Mouse (Mus musculus) hematopoietic stem cell, adult 5-6 weeks (primary cell): ENCODE results near the gene Sirt6. TPM values are rescaled to one million over a fixed set of nuclear protein-coding genes. Genes with fewer than 3 reads are reported as not detected.

ENCODE experiments used
- ATAC-seq, 2 experiments: fragments of 125-278 bp in 1 of 2; replicated peaks in 1 of 2; 2 replicates each; pipeline ENCODE4 v1.8.0; 2016 to 2017; ENCODE audit warnings: inconsistent platforms in 2 of 2, mild to moderate bottlenecking in 2 of 2, moderate number of reproducible peaks in 2 of 2, low read depth in 1 of 2, moderate TSS enrichment in 1 of 2; ENCODE audit not compliant: low FRiP score in 2 of 2, poor library complexity in 2 of 2, severe bottlenecking in 2 of 2, insufficient read depth in 1 of 2, low TSS enrichment in 1 of 2
- total RNA-seq: library from RNA; stranded (forward); fragments of 172-1452, 232-1000 nt; gene quantifications from 2 replicates; pipeline ENCODE4 v1.2.3, GENCODE M21; 2017

The Sirt6 gene
- total RNA-seq, 1 experiment from 2014 or later: 2.8 TPM

DNA sequence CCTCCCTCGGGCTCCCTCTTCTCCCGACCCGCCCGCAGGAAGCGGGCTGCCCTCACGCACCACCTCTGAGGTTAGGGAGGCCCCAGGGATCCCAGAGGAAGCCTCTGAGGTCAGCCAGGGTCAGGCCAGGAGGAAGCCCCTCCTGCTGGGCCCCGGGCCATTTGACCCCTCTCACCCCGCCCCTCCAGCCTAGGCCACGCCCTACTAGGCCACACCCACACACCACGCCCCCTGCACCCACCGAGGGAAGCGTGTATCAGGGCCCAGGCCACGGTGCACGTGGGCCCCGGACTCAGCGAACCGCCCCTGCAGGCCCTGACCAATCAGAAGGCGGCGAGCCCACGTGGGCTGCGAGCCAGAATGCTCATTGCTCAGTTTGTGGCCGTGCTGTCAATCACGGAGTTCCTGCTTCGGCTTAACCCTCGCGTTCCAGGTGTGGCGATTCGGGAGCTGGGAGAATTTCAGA, 26.8 kb downstream of the Sirt6 start, which contains the start of gene Tle6:
Tle6 (minus strand) TSS at position 336 of the 466 bp plus-strand sequence.
- ATAC-seq: peak; percentile 73 to 76

DNA sequence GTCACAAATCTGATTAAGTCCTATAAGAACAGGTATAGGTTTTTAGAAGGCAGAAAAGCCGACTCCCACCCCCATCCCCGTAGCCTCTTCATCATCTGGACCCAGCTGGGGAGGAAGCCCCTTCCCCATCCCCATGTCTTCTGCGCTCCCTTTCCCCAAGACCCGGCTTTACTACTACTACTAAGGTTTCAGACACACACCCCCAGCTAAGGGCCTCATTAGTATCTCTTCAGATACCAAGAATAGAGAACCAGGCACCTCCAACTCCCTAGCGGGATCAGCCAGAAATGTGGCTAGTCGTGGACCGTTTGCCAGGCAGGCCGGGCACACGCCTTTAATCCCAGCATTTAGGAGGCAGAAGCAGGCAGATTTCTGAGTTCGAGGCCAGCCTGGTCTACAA, 27.5 kb downstream of the Sirt6 start:
- no peak for ATAC-seq

DNA sequence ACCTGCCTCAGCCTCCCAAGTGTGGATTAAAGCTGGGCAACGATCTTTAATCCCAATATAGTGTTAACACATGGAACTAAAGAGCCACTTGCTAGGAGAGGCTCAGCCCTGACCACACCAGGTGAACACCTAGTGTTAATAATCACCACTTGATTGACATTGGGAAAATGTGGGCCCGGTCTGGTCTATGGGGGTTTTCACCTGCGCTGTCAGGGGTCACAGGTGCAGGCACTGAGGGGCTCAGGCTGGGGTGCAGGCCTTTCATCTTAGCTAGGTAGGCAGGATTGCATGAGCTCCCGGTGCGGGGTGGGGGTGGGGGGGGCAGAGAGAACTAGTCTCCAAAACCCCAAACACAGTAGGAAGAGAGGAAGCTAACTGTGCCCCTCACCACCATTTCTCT, 28.0 kb downstream of the Sirt6 start:
- ATAC-seq: no peak

DNA sequence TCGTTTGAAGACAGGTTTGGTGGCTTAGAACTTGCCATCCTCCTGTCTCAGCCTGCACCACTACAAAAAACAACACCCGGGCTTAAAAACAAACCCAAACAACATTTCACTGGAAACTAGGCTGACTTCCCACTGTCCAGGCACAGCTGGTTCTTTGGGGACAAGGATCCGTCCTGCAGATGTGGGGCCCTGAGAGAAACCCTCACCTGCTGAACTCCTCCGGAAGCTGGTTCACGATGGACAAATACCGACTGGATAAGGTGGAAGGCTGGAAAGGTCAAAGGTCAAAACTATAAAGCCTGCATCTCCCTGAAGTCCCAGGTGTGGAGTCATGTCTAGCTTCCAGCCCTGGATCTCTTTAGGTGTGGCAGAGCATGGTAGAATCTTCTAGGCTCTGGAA, 28.7 kb downstream of the Sirt6 start:
- ATAC-seq: no peak

DNA sequence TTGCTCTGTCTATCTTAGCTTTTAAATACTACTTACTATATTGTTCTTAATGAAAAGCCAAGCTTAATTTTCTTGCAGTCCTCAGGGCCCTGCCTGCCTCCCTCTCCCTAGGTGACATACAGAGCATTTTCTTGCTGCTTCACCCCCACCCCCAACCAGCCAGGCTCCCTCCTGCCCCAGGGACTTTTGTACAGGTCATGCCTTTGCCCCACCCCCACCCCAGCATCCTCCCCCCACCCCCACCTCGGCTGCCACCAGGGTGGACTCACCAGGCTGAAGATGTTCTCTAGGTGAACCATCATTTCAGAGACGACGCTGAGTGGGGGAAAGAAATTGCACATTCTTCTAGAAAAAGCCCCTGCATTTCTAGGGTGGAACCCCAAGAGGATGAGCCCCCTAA, 29.3 kb downstream of the Sirt6 start:
- ATAC-seq: no peak

DNA sequence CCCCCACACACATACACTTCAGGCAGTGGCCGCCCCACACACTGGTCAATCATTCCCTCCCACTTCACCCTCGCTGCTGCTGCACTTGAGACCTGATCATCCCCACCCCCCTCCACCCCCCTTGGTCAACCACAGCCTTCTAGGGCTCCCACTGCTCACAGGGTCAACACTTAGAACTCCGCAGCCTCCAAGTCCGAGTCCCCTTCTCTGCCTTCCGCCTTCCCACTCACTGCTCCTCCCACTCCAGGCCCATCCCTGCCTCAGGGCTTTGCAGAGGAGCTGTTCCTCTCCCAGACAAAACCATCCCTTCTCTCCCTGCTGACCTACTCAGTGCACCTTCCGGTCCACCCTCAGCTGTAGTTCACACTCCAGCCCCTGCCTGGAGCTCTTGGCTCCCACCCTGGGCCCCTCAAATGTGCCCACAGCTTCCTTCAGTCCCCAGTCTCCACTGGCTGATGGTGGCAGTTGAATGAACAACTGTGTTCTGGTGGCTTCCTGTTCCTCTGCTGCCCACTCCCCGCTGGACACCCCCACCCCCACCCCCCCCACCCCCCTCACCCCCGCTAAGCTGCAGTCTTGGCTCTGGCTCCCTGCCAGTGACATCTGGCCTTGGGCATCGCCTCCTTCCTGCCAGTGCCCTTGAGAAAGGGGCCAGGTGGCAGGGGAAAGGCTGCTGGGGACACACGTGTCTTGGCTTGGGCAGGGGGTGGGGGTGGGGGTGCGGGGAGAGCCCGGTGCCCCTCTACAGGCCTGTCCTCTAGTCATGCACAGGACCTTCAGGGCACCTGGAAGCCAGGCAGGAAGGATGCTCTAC, 30.3 kb downstream of the Sirt6 start:
- ATAC-seq: peak; percentile 47 to 58

DNA sequence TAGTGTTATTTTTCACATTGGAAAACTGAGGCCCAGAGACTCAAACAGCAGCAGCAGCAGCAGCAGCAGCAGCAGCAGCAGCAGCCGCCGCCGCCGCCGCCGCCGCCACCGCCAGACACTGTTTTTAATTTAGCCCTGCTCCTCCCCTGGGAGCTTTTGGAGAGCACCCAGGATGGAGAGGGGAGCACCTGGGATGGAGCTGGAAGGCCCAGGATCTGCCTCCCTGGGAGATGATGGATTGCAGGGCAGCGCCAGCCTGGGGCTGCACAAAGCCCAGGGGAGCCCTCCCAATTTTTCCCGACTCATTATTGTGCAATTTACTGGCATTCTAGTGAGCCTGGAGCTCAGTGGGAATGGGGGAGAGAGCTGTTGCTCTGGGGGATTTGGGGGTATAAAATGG, 31.0 kb downstream of the Sirt6 start:
- ATAC-seq: no peak

DNA sequence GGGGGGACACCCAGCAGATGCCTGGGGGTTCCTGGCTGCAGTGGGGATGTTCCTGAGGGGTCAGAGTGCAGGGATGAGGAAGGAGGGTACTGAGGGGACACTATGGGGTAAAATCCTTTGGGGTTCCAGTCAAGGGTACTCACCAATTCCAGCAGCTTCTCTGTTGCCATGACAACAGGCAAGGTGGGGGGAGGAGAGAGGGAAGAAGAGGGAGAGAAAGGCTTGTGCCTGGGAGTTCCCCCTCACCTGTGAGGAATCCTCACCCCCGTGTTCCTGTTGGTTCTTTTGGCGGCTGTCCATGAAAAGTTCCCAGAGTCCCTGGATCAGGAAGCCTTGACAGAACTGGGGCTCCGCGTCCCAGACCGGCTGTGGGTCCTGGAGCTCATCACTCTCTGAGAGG, 32.0 kb downstream of the Sirt6 start:
- no peak for ATAC-seq

DNA sequence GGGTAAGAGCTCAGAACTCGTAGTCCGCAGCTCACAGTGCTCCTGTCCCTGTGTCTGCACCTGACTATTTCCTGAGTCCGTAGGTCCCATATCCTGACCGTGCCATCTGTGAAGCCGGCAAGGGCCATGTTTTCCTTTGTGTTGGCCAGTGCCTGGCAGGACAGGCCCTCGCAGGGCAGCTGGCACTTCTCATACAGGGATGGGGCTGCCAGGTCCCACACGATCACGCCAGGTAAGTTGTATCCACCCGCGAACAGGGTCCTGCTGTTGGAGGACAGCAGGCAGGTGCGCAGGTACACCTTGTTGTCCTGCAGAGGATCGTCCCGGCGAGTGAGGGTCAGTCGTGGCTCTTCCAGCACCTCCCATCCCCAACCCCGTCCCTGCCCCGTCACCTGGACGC, 33.7 kb downstream of the Sirt6 start:
- no peak for ATAC-seq

DNA sequence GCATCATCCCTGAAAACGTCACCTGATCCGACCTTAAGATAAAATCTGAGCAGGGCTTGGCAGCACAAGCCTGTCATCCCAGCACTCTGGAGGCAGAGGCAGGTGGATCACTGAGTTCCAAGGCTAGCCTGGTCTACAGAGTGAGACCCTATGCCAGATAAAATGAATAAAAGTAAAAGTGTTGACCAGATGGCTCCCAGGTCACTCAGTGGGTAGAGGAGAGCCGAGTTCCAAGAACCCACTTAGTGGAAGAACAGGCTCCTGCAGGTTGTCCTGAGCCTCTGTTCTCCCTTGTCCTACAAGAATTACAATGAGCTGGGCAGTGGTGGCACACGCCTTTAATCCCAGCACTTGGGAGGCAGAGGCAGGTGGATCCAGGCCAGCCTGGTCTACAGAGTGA, 34.4 kb downstream of the Sirt6 start:
- ATAC-seq: no peak

DNA sequence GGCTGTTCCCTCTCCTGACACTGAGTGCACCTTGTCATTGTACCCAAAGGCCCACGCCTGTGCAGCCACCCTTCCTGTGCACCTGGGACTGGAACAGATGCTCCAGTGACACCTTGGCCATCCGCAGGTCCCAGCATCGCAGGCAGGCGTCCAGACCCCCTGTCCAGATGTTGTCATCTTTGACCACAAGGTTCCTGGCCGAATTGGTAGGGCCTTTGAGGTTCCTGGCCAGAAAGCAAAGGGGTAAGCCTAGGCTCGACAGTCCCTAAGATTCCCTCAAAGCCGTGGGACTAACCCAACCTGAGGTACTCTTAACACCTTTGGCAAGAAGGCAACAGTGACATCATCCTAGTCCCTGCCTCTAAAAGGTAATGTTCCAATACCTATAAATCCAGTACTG, 35.0 kb downstream of the Sirt6 start:
- ATAC-seq: no peak

DNA sequence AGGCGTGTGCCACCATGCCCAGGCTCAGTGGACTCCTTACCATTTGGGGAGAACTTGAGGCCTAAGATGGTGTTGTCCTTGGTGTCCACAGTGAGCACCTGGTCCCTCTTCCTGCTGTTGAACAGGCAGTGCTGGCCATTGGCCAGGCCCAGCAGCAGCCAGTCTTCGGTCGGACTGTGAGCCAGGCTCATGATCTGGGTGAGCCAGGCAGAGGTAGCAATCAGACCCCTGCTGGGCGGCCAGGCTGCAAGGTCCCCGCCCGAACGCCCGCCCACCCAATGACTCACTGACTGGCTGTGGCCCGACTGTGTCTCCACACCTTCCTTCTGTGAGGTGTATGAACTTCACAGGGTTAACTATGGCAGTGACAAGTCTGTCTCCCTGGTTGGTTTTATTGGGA, 35.8 kb downstream of the Sirt6 start:
- no peak for ATAC-seq

DNA sequence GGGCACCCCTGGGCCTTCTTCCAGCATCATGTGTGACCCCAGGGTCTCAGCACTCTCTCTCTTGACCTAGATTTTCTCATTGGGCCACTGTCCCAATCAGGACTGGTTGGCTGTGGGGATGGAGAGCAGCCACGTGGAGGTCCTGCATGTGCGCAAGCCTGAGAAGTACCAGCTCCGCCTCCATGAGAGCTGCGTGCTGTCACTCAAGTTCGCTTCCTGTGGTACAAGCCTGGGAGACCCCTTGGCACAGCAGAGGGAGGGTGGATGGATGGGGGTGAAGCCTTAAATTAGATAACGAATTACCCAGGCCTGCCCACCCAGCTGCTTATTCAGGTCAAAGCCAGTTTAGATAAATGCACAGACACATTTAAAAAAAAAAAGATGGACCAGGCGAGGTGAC, 38.9 kb downstream of the Sirt6 start:
- no peak for ATAC-seq

DNA sequence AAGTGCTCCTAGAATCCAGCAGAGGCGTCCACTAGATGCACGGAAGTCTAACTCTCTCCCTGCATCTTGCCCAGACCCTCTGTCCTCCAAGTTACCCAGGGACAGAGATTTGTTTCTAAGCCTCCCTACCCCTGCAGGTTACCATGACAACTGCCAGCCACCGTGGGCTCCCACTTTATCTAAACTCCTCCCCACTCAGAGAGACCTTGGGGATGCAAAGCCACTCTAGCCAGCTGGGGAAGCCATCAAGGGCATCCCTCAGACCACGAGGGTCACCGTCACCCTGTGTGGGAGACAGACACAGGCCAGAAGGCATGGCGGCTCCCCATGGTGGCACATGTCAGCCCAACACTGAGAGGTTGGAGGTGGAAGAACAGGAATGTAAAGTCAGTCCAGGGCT, 44.2 kb downstream of the Sirt6 start:
- no peak for ATAC-seq

DNA sequence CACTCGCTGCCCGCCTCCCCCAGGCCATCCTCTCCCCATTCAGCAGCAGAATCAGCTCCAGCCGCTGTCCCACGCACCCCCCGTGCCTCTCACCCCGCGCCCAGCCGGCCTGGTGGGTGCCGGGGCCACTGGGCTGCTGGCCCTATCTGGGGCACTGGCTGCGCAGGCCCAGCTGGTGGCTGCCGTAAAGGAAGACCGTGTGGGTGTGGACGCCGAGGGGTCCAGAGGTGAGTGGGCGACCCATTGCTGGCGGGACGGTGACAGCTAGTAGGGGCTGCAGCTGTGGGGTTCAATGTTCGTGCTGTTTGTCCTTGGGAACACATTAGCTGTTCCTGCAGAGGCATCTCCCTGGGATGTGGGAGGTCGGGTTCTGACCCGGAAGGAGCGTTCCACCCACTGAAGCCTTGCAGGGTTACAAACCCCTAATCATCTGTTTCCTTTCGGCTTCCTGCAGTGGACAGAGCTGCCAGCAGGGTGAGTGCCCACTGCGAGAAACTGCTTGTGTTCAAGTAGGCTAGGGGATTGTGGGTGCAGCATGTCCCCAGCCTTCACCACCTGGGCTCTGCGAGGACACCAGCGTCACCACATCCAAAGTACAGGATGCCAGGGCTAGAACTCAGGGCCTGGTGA, 47.0 kb downstream of the Sirt6 start:
- ATAC-seq: peak; percentile 79 to 82

DNA sequence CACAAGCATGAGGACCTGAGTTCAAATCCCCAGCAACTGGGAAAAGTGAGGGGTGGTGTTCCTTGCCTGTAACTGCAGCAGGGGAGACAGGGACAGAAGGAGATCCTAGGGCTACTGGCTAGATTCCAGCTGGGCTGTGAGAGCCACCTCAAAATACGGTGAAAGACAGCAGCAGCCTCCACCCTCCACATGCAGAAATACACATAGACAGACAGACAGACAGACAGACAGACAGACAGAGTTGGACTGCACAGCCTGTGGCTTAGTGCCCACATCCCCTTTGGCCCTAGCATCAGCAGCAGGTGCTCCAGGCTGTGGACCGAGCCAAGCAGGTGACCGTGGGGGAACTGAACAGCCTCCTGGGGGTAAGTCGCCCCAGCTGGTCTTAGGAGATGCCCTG, 47.6 kb downstream of the Sirt6 start:
- ATAC-seq: peak in 1 of 2 experiments; percentile 26; a peak in 2 of 4 replicates

DNA sequence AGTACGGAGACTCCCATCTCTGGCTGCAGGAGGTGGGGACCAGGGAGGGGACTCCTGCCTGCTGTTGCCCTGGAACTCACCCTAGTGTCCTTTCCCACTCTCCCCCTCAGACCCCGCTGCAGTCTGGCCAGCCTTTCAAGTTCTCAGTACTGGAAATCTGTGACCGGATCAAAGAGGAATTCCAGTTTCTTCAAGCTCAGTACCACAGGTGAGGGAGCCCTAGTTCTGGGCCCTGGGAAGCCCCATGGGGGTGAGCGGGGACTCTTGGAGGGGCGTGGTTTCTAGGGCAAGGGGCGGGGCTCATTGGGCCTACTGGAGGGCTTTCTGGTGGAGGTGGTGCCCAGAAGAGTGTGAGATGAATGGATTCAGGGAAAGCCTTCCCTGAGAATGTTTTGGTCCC, 51.9 kb downstream of the Sirt6 start:
- no peak for ATAC-seq

DNA sequence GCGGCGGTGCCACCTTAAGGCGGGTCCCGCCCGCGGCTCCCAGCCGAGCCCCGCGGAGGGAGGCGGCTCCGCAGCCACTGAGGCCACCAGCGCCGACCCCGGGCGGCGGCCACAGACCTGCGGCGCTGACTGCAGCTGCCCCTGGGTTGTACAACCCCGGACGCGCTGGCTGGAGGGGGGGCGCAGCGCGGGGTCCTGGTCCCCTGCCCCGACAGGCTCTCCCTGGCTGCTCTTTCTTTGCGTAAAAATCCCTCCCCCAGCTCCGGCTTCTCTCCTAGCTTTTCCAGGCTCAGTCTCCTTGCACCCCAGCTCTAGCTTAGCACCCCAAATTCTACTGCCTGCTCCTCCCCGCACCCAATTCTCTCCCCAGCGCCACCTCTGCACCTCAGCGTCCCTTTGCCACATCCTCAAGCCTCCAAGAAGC, 52.4 kb downstream of the Sirt6 start:
- ATAC-seq: no peak
